ENCODE assay signal across 8 mouse cellular contexts in genomic region chr16:42781096-42782071, GRCm38 (mm10).
A peak's percentile ranks its signal among the peaks of the same experiment; 100 is the strongest.
DNase-seq lines count a peak whose midpoint lies in the region; ATAC-seq lines count a peak whose summit lies in the region.

No protein-coding gene starts in this region.

- peak overlapping the region; percentile 29; the same call in 1 of the 2 replicates for H3K9ac ChIP-seq in forebrain, embryonic 14.5 days (ENCODE audit: low read length)
- no peak overlapping the region for H3K9ac ChIP-seq in liver, embryonic 12.5 days

- DNase-seq in right cerebral cortex, postnatal 4 days: peak; percentile 11
- no peak for DNase-seq in right cerebral cortex, postnatal 36 days (ENCODE audit: low spot score in 2 of 2)
- peak; percentile 70 for DNase-seq in forebrain, embryonic 14.5 days (ENCODE audit: low spot score)
- DNase-seq in yolk sac, embryonic 10.5 days (ENCODE audit: low spot score): peak; percentile 43
- DNase-seq in thymus, postnatal 36 days: no peak
- no peak for DNase-seq in spleen, postnatal 36 days (ENCODE audit: low spot score in 2 of 2)
- DNase-seq in spleen, postnatal 10 days (ENCODE audit: low spot score in 2 of 2): no peak

- H3K4me3 ChIP-seq in forebrain, embryonic 14.5 days (ENCODE audit: low read depth, low read length): no peak overlapping the region
- no peak overlapping the region for H3K4me3 ChIP-seq in liver, embryonic 12.5 days

- peaks cover 12% of the 10 kb centered on the region for H3K4me1 ChIP-seq in forebrain, embryonic 14.5 days (ENCODE audit: control insufficient read depth, insufficient read depth, low read length)
- H3K4me1 ChIP-seq in liver, embryonic 12.5 days: no peaks in the 10 kb centered on the region

- no peaks in the 10 kb centered on the region for H3K9me3 ChIP-seq in forebrain, embryonic 14.5 days (replicated peaks; ENCODE audit: control insufficient read depth, low read length)
- H3K9me3 ChIP-seq in liver, embryonic 12.5 days (replicated peaks): no peaks in the 10 kb centered on the region

- peak; percentile 76 for ATAC-seq in forebrain, embryonic 14.5 days
- peak; percentile 44 for ATAC-seq in liver, embryonic 12.5 days

- H3K27ac ChIP-seq in forebrain, embryonic 14.5 days (ENCODE audit: low read depth, low read length): peak overlapping the region; percentile 66; the same call in 1 of the 2 replicates
- H3K27ac ChIP-seq in liver, embryonic 12.5 days: no peak overlapping the region

- H3K4me2 ChIP-seq in forebrain, embryonic 14.5 days (ENCODE audit: low read length): peak overlapping the region; percentile 21; the same call in 1 of the 2 replicates
- no peak overlapping the region for H3K4me2 ChIP-seq in liver, embryonic 12.5 days

- no peaks in the 10 kb centered on the region for H3K36me3 ChIP-seq in forebrain, embryonic 14.5 days (ENCODE audit: control insufficient read depth, insufficient read depth, low read length)
- no peaks in the 10 kb centered on the region for H3K36me3 ChIP-seq in liver, embryonic 12.5 days

- H3K27me3 ChIP-seq in forebrain, embryonic 14.5 days (replicated peaks; ENCODE audit: control insufficient read depth, insufficient read depth, low read length): no peaks in the 10 kb centered on the region
- H3K27me3 ChIP-seq in liver, embryonic 12.5 days (replicated peaks): no peaks in the 10 kb centered on the region

- WGBS in forebrain, embryonic 14.5 days: 12% methylated on average over 12 of the region's 12 CpGs
- WGBS in liver, embryonic 12.5 days (ENCODE audit: insufficient replicate concordance): 27% methylated on average over 12 of the region's 12 CpGs

Comparison
In these comparisons a context has a peak if more than half of its experiments do, and no peak if none do; other contexts are left out.
1. DNase-seq: peak in right cerebral cortex, postnatal 4 days (single experiment), forebrain, embryonic 14.5 days (single experiment) and yolk sac, embryonic 10.5 days (single experiment); none in right cerebral cortex, postnatal 36 days (0 of 2), thymus, postnatal 36 days (0 of 2), spleen, postnatal 36 days (0 of 2) and spleen, postnatal 10 days (0 of 2).